Mouse (Mus musculus) kidney, embryonic 15.5 days (tissue): ENCODE measurements at regions not wholly inside any gene's neighbourhood (a gene's known extent, or its start where the extent isn't known, plus 50 kb on each side); places are given as distances from the start of the nearest gene placed in this dataset.

Experiments
- ATAC-seq: fragments of 200-750 bp; cut with Nextera tagmentation; replicated peaks from 2 replicates; pipeline ENCODE4 v1.8.0; 2017; ENCODE audit warnings: moderate TSS enrichment; ENCODE audit not compliant: low FRiP score
- H3K27ac ChIP-seq: fragments of 300-500 bp; sonication (generic); 2 replicates; pipeline ENCODE4 v1.5.1; 2015; ENCODE audit warnings: mild to moderate bottlenecking, inconsistent platforms
- H3K27me3 ChIP-seq: fragments of 300-500 bp; sonication (generic); 2 replicates; pipeline ENCODE4 v1.6.1; 2015; ENCODE audit warnings: inconsistent platforms
- H3K36me3 ChIP-seq: fragments of 300-500 bp; sonication (generic); 2 replicates; pipeline ENCODE4 v1.6.1; 2015; ENCODE audit warnings: inconsistent platforms
- H3K4me1 ChIP-seq: fragments of 300-500 bp; sonication (generic); 2 replicates; pipeline ENCODE4 v1.6.1; 2015; ENCODE audit warnings: inconsistent platforms
- H3K4me2 ChIP-seq: fragments of 300-500 bp; sonication (generic); 2 replicates; pipeline ENCODE4 v1.6.1; 2015; ENCODE audit warnings: moderate library complexity, mild to moderate bottlenecking, inconsistent platforms
- H3K4me3 ChIP-seq: fragments of 300-500 bp; sonication (generic); replicated peaks from 2 replicates; pipeline ENCODE4 v1.5.1; 2015; ENCODE audit warnings: mild to moderate bottlenecking, inconsistent platforms
- H3K9ac ChIP-seq: fragments of 300-500 bp; sonication (generic); 2 replicates; pipeline ENCODE4 v1.6.1; 2015; ENCODE audit warnings: mild to moderate bottlenecking, inconsistent platforms
- H3K9me3 ChIP-seq: fragments of 300-500 bp; sonication (generic); replicated peaks from 2 replicates; pipeline ENCODE4 v1.6.1; 2016; ENCODE audit warnings: inconsistent platforms
- WGBS: fragments of 180-500 bp; shearing (Covaris S2); methylation state at CpG from one replicate; pipeline ENCODE4 v1.1.7; 2015; ENCODE audit warnings: mixed read lengths; 5-methylcytosine and 5-hydroxymethylcytosine counted together

DNA sequence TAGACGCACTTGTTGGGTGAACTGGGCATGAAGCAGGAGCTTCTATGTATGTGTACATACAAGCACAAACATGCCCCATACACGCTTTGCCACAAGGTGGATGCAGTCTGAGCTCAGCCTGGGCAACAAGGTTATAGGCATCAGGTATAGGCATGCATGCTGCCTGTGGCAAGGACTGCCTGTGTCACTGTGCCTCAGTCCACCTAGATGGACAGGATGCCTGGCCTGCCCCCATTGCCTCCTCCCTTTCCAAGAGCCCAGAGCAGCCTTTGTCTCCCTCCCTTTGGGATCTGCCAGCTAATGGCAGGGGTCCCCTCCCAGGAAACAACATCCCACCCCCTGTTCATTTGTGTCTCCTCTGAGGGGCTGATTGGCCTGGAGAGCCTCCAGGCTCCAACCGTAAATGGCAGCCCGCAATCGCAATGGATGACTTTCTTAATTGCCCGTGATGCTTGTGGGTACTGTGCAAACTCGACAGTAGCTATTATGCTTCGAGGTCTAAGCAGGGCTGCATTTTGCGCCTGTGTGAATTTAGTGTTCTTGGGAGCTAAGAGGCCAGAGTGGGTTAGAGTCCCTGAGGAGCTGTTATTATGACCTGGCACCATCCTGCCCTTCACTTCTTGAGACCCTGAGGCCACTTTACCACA is 293.6 kb downstream of the Tns1 start:
- WGBS, result 39% methylated on average over 9 of the region's 9 CpGs
- Histone ChIP-seq H3K4me1 (peaks cover 20% of the 10 kb centered on the region), H3K4me2 (no peak overlapping the region), H3K27ac (no peak overlapping the region), H3K9ac (no peak overlapping the region), H3K9me3 (no peaks in the 10 kb centered on the region), H3K36me3 (no peaks in the 10 kb centered on the region), H3K27me3 (no peaks in the 10 kb centered on the region), H3K4me3 (no peak overlapping the region)
- no peak for ATAC-seq

DNA sequence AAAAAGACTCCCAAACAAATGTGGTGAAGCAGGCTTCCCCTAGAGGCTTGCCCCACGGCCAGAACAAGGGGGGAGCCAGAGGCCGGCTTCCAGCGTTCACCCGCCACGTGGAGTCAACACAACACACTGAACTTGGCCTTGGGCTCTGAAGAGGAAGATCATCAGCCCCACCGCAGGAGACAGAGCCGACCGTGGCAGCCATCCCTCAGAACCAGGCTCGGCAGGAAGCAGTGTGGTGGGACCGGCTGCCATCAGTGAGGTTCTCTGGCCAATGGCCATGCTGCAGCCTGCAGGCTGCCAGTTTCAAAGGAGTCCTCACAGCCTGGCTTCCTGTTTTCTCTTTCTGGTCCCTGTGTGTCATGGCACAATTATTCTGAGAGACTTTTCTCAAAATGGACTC is 295.3 kb downstream of the Tns1 start:
- Histone ChIP-seq H3K27ac (no peak overlapping the region), H3K9me3 (no peaks in the 10 kb centered on the region), H3K4me1 (peaks cover 25% of the 10 kb centered on the region), H3K4me3 (no peak overlapping the region), H3K4me2 (no peak overlapping the region), H3K27me3 (no peaks in the 10 kb centered on the region), H3K9ac (no peak overlapping the region), H3K36me3 (no peaks in the 10 kb centered on the region)
- no peak for ATAC-seq
- WGBS, result 66% methylated on average over 10 of the region's 10 CpGs

DNA sequence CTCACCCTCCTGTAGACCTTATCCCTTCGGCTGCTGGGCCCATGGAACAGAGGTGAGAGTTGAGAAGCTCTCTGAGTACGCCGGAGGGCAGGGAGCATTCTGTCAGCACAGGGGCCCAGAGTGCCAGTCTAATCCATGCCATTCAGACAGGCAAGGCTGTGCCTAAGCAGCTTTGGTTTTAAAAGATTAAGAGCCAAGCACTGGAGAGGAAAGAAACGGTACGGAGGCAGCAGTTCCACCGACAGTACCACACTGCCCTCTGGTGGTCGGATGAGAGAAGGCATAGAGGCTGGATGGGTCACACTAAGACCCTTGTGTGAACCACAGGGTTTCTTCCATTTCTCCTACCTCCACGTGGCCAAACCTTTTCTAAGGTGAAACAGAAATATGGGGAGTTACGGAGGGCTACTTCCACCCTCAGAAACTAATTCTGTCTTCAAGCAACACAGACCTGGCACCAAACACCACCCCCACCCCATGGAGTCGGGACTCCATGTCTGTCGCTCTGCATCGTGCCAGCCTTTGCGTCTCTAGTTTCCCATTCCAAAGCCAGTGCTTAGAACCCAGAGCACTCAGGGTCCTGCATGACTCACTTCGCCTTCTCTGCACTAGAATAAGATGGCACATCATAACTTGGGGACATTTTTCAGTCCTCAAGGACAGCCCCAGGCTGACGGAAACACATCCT is 297.9 kb downstream of the Tns1 start:
- Histone ChIP-seq H3K36me3 (no peaks in the 10 kb centered on the region), H3K27me3 (no peaks in the 10 kb centered on the region), H3K4me1 (peaks cover 37% of the 10 kb centered on the region), H3K4me3 (no peak overlapping the region), H3K9ac (no peak overlapping the region), H3K4me2 (0 out of 2 replicates have a peak overlapping the region, but pooled peaks have one; percentile 25), H3K9me3 (no peaks in the 10 kb centered on the region), H3K27ac (peak overlapping the region; percentile 51; the same call in 1 of the 2 replicates)
- WGBS, result 41% methylated on average over 15 of the region's 15 CpGs
- peak; percentile 86 for ATAC-seq

DNA sequence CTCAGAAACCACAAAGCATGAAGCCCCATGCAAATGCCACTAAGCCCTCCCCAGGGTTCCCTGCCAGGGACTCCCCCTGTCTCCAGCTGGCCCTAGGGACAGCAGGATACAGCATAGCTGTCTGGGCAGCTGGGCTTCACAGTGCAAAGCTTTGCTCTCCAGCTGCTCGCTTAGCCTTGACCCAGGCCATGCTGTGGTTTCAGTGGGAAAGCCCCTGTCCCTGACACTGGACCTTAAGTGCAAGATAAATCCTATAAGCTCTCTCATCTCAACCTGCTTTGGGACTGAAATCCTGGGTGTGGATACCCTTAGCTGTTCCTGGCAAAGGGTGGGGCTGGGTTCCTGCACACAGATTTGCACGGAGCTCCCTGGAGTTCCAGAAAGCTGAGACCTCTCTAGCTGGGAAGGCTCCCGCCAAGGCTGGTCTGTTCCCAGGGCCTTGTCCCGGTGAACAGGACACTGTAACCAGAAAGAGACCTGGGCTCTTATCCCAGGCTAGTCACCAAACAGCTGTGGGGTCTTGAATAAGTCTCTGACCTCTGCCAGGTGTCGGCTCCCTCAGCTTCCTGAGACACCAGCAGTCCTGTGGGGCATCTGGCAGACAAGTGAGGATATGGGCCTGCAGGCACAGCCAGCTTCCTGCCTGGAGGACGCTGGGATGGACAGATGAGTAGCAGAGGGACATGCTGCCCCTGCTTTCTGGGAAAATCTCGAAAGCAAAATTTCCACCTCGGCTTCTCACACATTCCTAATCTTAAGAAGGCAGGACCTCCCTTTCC is 299.7 kb downstream of the Tns1 start:
- Histone ChIP-seq H3K9me3 (no peaks in the 10 kb centered on the region), H3K4me3 (no peak overlapping the region), H3K4me2 (no peak overlapping the region), H3K27ac (0 out of 2 replicates have a peak overlapping the region, but pooled peaks have one; percentile 41), H3K4me1 (peaks cover 44% of the 10 kb centered on the region), H3K27me3 (no peaks in the 10 kb centered on the region), H3K9ac (no peak overlapping the region), H3K36me3 (no peaks in the 10 kb centered on the region)
- ATAC-seq, result no peak
- 62% methylated on average over 8 of the region's 8 CpGs for WGBS

GRCm38 (mm10) chr1:73823726-73824125 is 300.5 kb downstream of the Tns1 start:
- Histone ChIP-seq H3K27ac (no peak overlapping the region), H3K4me2 (no peak overlapping the region), H3K9me3 (no peaks in the 10 kb centered on the region), H3K4me1 (peaks cover 44% of the 10 kb centered on the region), H3K9ac (no peak overlapping the region), H3K36me3 (no peaks in the 10 kb centered on the region), H3K27me3 (no peaks in the 10 kb centered on the region), H3K4me3 (no peak overlapping the region)
- 83% methylated on average over 10 of the region's 10 CpGs for WGBS
- ATAC-seq, result no peak

GRCm38 (mm10) chr1:73822616-73823015 is 301.6 kb downstream of the Tns1 start:
- Histone ChIP-seq H3K4me3 (no peak overlapping the region), H3K9me3 (no peaks in the 10 kb centered on the region), H3K27ac (peak overlapping the region; percentile 37; the same call in 1 of the 2 replicates), H3K36me3 (no peaks in the 10 kb centered on the region), H3K27me3 (no peaks in the 10 kb centered on the region), H3K9ac (no peak overlapping the region), H3K4me1 (peaks cover 41% of the 10 kb centered on the region), H3K4me2 (no peak overlapping the region)
- WGBS, result 34% methylated on average over 6 of the region's 6 CpGs
- ATAC-seq, result 0 out of 2 replicates have a peak, but pooled peaks have one; percentile 24

- Histone ChIP-seq H3K4me2 (no peak overlapping the region), H3K27me3 (no peaks in the 10 kb centered on the region), H3K4me1 (peaks cover 24% of the 10 kb centered on the region), H3K4me3 (no peak overlapping the region), H3K27ac (0 out of 2 replicates have a peak overlapping the region, but pooled peaks have one; percentile 23), H3K9ac (no peak overlapping the region), H3K9me3 (no peaks in the 10 kb centered on the region), H3K36me3 (no peaks in the 10 kb centered on the region)
- ATAC-seq, result no peak
- WGBS, result 48% methylated on average over 7 of the region's 7 CpGs
Observed at GRCm38 (mm10) chr1:73820701-73821100, 303.5 kb downstream of the Tns1 start.

DNA sequence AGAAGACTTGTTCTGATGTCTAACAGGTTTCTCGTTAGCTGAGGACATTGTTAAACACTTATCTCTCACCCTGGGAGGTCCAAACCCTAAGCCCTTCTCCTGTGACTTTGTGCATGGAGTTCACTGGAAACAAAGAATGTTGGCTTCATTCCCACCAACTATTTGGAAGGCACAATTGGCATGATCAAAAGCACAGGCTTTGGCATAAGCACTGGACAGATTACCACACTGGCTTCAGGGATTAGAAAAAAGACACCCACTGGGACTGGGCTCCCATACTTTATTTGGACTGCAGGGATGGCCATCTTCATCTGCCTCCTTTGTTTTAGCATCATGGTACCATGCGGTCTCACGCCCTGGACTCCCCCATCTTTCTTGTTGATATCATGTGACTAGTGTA is 317.0 kb downstream of the Tns1 start:
- no peaks in the 10 kb centered on the region for H3K27me3 ChIP-seq
- H3K9ac ChIP-seq, result no peak overlapping the region
- no peak for ATAC-seq
- WGBS, result 93% methylated on average over 3 of the region's 3 CpGs
- H3K4me2 ChIP-seq, result no peak overlapping the region
- no peaks in the 10 kb centered on the region for H3K36me3 ChIP-seq
- no peak overlapping the region for H3K27ac ChIP-seq
- no peaks in the 10 kb centered on the region for H3K4me1 ChIP-seq
- no peak overlapping the region for H3K4me3 ChIP-seq
- no peaks in the 10 kb centered on the region for H3K9me3 ChIP-seq

DNA sequence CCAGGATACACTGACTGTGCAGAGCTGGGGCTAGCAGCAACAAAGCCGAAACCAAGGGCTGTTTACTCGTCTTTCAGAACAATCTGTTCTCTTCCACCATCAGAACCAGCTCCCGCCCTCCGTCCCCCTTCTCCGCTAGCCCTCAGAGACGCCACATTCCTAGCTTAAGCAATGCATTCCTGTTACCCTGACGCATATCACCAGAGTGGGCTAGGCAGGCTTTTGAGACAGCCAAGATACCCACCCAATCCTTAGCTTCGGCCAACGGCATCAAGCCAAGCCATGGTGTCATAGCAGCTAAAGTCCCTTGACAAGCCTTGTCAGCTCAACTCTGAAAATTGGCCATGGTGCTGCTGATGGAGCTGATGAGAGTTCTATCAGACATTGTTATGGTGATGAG is 319.1 kb downstream of the Tns1 start:
- Histone ChIP-seq H3K27me3 (no peaks in the 10 kb centered on the region), H3K4me3 (no peak overlapping the region), H3K9ac (no peak overlapping the region), H3K36me3 (no peaks in the 10 kb centered on the region), H3K9me3 (no peaks in the 10 kb centered on the region), H3K4me1 (no peaks in the 10 kb centered on the region), H3K27ac (no peak overlapping the region), H3K4me2 (no peak overlapping the region)
- WGBS, result 89% methylated on average over 9 of the region's 9 CpGs
- ATAC-seq, result no peak

- Histone ChIP-seq H3K4me2 (no peak overlapping the region), H3K9me3 (no peaks in the 10 kb centered on the region), H3K9ac (no peak overlapping the region), H3K27ac (no peak overlapping the region), H3K4me3 (no peak overlapping the region), H3K36me3 (no peaks in the 10 kb centered on the region), H3K27me3 (no peaks in the 10 kb centered on the region), H3K4me1 (peaks cover 6% of the 10 kb centered on the region)
- no peak for ATAC-seq
- WGBS, result 83% methylated on average over 1 of the region's 1 CpGs
Observed at GRCm38 (mm10) chr1:73799996-73800395, 324.3 kb downstream of the Tns1 start.

- H3K27ac ChIP-seq, result 0 out of 2 replicates have a peak overlapping the region, but pooled peaks have one; percentile 22
- 55% methylated on average over 8 of the region's 8 CpGs for WGBS
Observed at GRCm38 (mm10) chr1:73799246-73799645, 325.0 kb downstream of the Tns1 start.

DNA sequence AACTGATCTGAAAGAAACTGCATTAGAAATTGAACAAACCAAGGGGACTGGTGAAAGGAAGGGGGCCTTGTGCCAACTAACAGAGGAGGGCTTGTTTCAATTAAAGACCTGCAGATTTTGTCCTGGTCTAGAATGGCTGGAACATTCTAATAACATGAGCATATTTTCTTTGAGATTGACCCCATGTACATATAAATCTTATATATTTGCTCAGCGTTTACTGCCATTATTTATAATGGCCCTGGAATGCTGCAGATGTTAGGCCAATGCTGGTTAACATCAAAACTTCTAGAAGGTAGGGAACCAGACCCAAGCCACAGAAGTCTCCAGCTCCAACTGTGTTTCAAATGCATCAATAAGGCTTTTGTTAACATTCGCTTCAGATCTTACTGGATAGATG is 326.4 kb downstream of the Tns1 start:
- H3K9me3 ChIP-seq, result no peaks in the 10 kb centered on the region
- H3K27me3 ChIP-seq, result no peaks in the 10 kb centered on the region
- no peaks in the 10 kb centered on the region for H3K36me3 ChIP-seq
- H3K4me2 ChIP-seq, result no peak overlapping the region
- no peak for ATAC-seq
- H3K9ac ChIP-seq, result no peak overlapping the region
- H3K27ac ChIP-seq, result 0 out of 2 replicates have a peak overlapping the region, but pooled peaks have one; percentile 29
- 63% methylated on average over 2 of the region's 2 CpGs for WGBS
- H3K4me1 ChIP-seq, result peaks cover 11% of the 10 kb centered on the region
- H3K4me3 ChIP-seq, result no peak overlapping the region

More at GRCm38 (mm10) chr1:73799246-73799645, 325.0 kb downstream of the Tns1 start:
- Histone ChIP-seq H3K9ac (no peak overlapping the region), H3K4me2 (no peak overlapping the region), H3K4me3 (no peak overlapping the region), H3K4me1 (peaks cover 6% of the 10 kb centered on the region), H3K36me3 (no peaks in the 10 kb centered on the region), H3K27me3 (no peaks in the 10 kb centered on the region), H3K9me3 (no peaks in the 10 kb centered on the region)
- no peak for ATAC-seq
